Mouse (Mus musculus): ENCODE results near the gene Cplx1.

The Cplx1 gene

DNA sequence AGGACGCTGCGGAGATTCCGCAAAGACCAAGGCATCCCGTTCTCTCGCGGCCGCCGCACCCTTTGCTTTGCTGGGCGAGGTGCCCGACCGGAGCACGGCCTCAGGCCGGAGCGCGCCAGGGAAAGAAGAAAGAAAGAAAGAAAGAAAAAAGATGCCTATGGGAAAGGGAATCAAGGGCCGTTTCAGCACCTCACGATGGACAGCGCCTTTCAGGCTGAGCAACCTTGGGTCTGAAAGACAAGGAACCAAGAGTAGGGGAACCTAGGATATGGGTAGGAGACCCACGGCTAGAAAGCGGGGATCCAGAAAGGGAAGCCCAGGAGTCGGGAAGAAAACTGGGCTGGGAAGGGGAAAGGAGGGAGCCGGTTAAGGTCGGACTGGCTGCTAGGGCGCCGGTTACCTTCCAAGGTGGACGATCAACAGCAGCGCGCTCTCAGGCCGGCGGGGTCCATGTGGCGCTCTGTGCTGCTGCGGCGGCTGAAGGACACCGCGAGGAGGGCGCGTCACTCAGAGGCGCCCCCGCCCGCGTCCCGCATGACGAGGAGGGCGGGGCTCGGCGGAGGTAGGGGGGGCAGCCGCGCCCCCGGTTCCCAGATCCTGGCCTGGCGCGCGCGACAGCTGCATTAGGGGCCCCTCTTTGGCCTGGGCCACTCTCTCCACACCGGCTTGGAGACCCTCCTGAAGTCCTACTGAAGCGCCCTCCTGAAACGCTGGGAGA, at the start of gene Cplx1:
Gene Cplx1 (minus strand): TSS at position 536 of the 718 bp plus-strand sequence.
- in situ Hi-C loops (cut with MboI, MseI), result no loop called here

DNA sequence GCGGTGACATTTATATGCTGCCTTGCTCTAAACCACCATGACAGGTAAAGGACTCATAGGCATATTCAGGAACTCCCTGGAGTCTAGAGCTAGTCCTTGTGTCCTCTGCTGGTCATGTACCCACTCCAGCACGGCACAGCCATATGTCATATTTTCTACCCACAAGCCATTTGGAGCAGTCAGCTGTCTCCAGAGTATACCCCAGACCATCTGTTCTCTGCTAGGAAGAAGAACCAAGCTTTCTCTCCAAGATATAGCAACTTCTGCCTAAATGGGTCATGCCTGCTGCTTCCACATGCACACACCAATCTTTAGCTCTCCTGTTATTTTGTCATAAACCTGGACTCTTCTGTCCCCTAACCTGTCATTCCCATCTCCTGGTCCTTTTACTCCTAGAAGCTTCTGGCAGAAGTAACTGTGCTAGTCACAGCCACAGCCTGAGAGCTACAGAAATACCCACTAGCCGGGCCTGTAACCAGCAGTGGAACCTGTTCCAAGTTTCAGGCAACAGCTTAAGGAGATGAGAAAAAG, 31.6 kb upstream of the Cplx1 start:
- in situ Hi-C loops (cut with MboI, MseI), result no loop called here

DNA sequence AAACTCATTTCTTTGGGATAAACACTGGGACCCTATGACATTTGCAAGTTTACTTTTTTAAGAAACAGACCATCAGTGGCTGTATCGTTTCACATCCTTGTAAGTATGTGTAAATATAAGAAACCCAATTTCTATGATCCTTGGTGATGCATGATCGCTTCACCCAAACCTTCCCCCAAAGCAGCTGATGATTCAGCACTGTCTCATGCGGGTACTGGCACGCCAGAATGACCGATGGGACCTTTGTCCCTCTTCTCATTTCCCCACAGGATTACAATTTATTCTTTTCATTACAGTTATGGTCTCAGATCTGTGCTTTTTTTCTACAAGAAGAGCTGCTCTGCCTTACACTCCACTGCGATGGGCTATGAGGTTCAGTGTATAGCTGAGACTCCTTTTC, 23.2 kb upstream of the Cplx1 start:
- in situ Hi-C loops (cut with MboI, MseI), result no loop called here

DNA sequence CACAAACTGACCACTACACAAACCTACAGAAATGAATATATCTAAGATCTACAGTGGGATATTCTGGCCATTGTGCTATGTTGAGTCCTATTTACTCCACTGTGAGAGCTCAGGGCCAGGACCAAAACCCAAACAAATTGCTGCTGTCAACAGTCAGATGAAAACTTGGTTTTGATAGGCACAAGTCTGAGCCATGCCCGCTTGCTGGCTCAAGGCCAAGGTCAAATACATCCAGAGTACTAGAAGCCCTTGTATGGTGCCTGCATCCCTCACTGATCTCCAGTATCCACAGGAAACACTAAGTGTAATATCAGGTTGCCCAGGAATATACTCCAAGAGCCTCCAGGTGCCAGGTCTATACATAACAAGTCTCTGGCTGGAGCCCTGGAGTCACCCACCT, 21.2 kb upstream of the Cplx1 start:
- in situ Hi-C loops (cut with MboI, MseI), result no loop called here

DNA sequence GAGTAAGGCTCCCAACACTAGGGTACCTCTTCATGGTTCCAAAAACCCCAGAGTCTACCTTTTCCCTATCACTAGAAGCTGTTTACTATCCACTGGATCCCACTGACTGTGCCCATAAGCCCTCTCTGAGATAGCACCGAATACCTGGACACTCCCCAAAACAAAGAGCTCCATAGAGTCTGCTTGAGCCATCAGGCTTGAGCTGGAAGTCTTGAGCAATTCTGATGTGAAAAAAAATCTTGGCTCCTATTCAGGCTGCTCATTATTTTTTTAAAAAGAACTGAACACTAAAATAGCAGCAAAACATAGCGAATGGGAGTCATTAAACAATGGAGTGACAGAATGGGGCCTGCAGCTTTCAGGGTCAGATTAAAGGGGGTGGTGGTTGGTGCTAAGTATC, 17.3 kb upstream of the Cplx1 start:
- in situ Hi-C loops (cut with MboI, MseI), result no loop called here

DNA sequence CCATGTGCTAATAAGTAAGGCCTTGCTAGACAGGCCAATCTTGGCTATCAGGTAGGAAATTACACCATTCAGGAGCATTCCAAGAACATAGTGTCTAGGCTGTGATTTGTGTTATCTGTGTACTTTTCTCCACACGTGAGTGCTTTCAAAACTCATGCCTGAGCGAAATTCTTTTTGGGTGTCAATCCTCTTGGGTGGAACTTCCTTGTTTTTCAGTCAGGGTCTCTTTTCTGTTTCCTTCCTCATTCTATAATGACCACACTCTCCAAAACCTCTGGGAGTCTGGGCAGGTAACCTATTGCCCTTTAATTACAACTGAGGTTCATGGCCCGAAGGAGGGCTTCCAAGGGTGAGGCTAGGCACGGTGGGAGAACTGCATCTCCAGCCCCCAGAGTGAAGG, 16.7 kb upstream of the Cplx1 start:
- in situ Hi-C loops (cut with MboI, MseI), result no loop called here

DNA sequence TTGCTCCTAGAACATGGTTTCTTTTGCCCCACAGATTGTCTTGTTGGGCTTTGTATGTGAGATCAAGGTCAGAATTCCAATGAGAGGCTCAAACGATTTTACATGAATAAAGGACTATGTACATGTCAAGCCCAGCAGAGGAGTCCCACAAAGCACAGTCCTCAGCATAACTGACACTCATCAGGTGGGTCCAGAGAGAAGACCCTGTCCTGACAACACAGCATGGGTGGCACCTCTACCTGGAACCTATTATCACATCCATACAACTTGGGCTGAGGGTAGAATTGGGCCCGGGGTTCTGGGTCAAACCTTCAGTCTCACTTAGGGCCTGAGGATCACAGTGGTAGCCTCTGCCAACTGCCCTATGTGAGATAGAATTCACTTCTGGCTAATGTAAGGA, 15.6 kb upstream of the Cplx1 start:
- in situ Hi-C loops (cut with MboI, MseI), result no loop called here

DNA sequence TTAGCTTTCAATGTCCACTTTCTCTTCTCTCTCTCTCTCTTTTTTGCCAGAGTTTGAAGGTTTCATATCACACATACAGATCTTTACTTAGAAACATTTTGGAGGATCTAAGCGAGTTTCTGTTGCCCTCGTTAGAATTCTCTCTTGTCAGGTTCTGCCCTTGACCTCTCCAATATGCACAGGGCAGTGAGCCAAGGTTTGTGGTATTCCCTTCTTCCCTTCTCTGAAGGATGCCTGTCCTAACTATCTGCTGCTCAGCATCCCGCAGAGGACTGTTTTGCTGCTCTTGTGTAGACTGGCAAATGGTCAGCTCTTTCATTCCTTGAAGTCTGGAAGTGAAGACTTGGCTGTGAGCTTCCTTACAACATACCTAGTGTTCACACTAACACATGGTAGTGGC, 14.5 kb upstream of the Cplx1 start:
- in situ Hi-C loops (cut with MboI, MseI), result no loop called here

DNA sequence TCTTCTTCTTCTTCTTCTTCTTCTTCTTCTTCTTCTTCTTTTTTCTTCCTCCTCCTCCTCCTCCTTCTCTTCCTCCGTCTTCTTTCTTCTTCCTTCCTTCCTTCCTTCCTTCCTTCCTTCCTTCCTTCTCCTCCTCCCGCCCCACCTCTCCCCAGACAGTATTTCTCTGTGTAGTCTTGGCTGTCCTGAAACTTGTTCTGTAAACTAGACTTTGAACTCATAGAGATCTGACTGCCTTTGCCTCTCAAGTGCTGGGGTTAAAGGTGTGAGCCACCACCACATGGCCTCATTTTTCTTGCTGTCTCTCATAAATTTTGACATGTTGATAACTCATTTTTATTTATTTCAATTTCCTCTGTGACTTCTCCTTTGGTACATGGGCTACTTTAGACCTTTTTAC, 12.7 kb upstream of the Cplx1 start:
- in situ Hi-C loops (cut with MboI, MseI), result no loop called here

DNA sequence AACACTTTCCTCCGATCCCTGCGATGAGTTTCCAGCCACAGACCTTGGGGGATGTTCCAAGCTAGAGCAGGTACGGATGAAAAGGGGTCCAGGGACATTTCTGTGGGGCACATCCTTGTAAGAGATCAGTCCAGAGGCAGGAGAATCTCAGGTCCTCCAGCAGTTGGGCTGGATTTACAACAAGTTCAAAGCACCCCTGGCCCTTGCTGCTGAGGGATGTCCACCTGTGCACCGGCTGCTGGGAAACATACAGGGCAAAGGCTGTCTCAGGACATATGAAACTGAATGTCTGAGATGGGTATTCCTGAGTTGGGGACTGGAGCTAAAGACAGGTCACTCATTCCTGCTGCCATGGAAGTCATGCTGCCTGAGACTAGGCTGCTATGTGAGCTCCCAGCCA, 7.2 kb upstream of the Cplx1 start:
- in situ Hi-C loops (cut with MboI, MseI), result no loop called here

DNA sequence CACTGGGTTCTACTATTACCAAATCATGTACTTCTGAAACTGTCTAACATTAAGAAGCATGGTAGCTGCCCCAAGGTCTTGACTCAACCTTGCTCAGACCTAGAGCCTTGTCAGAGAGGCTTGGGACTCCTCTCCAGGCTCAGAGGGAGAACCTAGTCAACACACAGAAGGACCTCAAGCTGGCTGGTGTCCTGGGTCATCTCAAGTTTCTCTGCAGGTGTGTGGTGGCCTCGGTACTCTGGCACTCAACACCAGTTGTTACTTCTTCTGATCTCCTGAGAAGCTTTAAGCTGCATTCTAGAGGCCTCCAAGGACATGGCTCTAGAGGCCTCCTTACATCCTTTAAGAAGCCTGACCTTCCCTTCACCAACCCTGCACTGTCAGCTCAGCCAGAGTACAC, 4.2 kb upstream of the Cplx1 start:
- in situ Hi-C loops (cut with MboI, MseI), result no loop called here

DNA sequence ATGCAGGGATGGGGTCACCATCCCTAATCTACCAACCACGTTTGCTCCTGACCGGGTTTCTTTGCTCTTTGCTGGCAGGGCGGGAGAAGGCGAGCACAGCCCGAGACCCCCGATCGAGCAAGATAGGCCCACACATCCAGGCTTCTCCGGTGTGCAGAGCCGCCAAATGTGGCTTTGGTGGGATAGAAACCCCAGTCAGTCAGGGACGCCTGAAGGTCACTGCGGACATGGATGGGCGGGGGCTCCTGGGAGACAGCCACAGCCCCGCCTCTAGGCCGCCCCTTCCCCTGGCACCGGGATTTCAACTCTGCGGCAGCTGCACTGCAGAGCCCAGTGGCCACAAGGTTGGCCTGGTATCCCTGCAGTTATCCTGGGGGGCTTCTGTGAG, 377 bp upstream of the Cplx1 start:
- in situ Hi-C loops (cut with MboI, MseI), result no loop called here

DNA sequence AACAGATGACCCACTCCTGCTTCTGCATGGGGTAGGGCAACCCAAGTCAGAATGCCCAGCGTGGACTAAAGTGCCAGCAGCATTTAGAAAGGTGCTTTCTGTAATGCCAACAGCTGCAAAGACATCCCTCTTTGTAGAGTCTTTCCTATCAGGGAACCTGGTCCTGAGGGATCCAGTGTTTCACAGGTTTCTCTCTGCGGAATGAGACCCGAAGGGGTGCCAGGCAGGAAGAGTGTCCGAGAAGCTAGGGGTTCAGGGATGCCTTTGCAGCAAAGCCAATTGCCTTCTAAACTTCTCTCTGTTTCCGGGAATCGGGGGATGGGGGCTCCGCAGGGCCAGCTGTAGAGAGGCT, 711 bp downstream of the Cplx1 start:
- in situ Hi-C loops (cut with MboI, MseI), result no loop called here

DNA sequence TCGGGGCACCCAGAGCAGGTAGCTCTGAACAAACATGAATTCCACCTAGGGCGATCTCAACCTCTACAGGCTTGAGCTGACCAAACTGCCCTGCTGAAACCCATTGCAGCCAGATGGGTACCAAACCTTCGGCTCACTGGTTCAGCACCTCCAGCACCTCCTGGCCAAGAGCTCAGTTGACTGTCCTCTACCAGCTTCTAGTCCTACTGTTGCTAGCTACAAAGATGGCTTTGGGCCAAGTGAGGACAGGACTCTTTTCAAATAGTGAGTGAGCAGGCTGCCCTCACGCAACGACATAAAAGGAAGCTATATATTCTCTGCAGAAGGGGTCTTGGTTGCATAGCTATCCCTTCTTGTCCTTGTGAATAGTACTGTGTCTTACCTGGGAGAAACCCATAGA, 2.2 kb downstream of the Cplx1 start:
- in situ Hi-C loops (cut with MboI, MseI), result no loop called here

DNA sequence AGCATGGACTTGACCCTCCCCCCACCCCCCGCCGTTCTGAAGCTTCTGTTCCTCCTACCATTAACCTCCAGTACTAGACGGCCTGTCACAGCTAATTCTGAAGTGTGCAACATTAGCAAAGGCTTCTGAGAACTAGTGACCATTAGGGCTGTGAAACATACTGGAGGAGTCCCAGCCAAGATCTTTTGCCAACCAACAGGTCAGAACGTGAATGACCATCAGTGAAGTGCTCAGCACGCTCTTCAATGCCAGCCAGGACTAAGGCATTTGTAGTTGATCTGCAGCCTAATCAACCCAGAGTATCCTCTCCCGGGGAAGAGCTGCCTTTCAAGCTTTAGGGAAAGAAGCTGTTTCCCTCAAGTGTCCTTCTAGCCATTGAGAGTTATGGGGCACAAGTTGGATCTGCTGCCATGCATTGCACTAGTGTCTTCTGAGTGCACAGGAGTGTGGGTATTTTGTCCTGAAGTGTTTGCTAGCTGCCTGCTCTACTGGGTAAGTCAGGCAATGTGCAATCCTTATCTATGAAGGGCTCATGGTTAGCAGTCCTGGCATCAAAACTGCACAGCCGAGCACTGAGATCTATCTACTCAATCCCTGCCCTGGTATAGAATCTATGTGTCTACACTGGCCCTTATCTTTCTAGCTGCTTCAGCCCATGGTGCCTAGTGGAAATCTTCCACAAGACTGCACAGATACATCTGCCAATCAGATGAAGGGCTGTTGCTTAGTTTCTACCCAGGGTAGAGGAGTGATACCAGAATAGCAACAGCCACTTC, 6.1 kb downstream of the Cplx1 start:
- in situ Hi-C loops (cut with MboI, MseI), result no loop called here

DNA sequence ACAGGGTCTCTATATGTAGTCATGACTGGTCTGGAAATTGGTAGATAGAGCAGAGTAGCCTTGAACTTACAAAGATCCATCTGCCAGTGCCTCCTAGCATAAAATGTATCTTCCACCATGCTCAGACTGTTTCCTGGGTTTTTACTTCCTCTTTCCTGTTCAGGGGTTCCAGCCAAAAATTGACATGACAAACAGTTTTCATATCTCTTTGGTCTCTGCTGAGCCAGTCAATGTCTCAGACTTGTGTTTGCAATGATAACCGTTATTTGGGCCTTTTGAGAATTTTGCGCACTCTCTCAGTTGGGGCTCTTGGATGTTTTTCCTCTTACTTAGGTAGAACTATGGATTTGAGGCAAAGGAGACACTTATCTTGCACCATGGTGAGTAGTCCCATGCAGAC, 15.6 kb downstream of the Cplx1 start:
- in situ Hi-C loops (cut with MboI, MseI), result loop anchor here in 1 of 2 experiments (10.0 kb wide), 1 partner anchor 771 kb away; no protein-coding TSS in a partner anchor

DNA sequence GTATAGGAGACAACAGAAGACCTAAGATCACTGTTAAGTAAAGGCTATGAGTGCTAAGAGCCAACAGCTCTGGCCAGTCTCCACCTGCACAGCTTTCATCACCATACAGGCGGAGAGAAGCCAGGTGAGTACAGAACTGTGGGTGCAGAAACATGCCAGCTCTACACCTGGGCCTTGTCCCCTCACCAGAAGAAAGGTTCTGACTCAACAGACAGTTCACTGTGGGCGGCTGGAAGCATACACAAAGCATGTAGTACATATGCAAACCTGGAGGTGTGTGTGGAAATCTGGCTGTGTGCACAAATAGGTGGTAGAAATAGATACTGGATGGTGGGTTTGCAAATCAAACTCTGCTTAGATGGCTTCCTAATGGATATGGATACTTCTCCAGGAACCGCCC, 27.2 kb downstream of the Cplx1 start:
- in situ Hi-C loops (cut with MboI, MseI), result no loop called here

DNA sequence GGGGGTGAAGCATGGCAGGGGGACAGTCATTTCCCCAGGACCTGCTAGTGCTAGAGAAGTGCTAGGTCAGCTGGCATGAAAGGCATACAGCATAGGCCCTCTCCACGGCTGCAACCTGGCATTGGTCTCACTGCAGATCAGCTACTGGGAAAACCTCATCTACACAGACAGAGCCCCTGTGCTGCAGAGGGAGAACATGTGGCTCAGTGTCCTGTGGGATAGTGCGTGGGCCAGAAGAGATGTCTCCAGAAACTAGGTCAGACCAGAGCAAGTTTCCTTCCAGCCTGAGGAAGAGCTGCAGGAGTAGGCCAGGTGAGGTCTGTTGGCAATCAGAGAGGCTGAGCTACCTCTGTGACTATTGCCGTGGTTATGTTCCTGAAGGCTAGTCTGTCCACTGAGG, 27.9 kb downstream of the Cplx1 start:
- in situ Hi-C loops (cut with MboI, MseI), result no loop called here

DNA sequence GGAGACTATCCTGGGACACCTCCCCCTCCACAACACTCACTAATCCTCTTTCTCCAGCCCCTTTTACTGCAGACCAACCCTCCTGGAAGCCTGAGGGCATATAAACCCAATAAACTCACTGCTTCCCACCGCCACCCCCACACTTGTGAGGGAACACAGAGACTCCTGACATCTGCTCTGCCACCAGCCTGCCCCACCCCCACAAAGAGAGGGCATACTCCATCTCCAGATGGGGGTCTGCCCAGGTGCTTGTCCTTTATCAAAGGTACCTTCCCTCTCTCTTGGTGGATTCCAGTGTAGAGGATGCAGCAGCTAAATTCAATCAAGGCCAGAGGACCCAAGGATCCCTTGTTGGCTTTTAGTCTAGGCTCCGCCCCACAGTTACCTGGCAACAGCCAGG, 28.8 kb downstream of the Cplx1 start:
- in situ Hi-C loops (cut with MboI, MseI), result no loop called here

DNA sequence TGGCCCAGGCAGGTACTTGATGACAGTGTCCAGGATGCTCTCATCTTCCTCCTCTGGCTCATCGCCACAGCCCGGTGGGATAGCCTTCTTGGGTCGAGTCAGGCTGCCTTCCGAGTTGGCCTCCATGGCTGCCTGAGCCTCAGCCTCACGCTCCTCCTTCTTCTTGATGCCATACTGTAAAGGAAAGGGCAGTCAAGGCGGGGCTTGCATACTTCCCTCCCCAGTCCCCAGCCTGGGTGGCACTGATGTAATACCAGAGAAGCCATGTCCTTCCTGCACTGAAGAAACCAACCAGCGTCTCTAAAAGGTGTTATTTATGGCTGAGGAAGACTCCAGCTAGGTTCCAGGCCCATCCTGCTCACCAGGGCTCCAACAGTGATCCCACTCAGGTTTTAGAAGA, 29.7 kb downstream of the Cplx1 start:
- in situ Hi-C loops (cut with MboI, MseI), result no loop called here

DNA sequence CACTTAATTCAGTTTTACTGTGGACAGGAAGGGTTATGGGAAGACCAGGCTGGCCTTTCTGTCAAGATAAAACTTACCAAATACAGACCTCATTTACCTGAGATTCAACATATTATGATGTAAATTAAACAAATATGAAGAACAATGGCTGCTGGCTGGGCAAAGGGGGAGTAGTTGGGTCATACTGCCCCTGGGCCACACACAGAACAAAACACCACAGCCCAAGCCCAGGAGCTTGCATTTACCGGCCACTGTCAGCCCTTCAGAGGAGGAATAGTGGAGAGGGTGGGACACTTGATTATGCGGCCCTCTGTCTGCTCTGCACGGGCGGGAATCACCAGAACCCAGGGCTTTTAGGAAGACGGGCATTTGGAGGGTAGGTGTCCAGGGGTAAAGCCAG, 30.9 kb downstream of the Cplx1 start:
- in situ Hi-C loops (cut with MboI, MseI), result no loop called here

DNA sequence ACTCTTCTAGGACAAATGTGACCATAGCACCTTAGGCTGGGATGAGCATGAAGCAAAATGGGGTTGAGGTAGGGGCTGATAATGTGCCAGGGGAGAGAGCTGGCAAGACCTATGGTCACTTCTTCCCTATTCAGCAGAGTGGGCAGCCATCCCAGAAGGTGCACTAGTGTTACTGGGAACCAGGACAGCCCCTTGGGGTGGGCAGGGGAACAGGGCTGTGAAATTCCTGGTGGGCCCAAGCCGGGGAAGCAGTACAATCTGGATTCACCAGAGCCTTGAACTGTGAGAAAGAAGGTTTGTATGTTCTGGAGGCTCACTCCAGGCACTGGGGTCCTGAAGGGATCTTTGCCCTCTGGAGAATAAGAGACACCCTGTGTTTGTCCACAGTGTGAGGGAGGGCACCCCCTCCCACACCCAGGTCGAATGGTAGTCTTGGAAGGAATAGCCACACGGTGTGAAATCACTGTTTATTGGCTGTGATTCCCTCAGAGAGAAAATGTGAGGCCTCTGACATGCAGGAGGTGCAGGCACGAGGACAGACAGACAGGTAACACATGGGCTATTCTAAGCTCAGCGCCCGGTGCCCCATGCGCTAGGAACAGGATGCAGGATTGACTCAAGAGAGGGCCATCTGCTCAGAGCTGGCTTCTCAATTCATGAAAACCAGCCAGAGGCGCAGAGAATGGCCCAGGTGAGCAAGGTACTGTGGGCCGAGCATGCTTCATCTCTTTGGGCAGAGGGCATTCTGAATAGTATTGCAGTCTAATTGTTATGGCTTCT, 31.5 kb downstream of the Cplx1 start:
- in situ Hi-C loops (cut with MboI, MseI), result no loop called here

Data from T-helper 17 cell (primary cell).